In the genomic region with DNA sequence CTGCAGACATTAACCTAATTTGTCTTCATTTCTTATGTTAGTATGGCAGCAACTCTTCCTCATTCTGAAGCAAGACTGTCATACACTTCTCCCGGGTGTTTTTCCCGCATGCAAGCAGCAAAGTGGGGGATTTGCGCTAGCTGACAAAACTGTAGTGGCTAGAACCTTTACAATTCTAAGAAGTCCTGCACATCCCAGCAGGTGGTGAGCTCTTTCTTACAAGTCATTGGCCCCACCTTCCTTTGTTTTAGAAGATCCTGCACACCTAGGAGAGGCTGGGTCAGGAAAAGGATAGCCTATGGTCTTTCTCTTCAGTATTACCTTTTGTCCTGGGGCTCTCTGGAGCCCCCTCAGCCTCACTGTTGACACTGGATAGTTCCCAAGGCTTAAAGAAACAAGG, we compare ENCODE assay signal across 6 mouse cellular contexts.
"Had no signal": no experiment of that assay in that cellular context is flagged by ENCODE, and none has a peak within 500 bp of the region (broad histone marks: within the 10 kb centered on the region; RNA-seq: fewer than 3 reads in every experiment).

No protein-coding gene starts in this region.

- DNase-seq: liver, embryonic 13.5 days had no signal

- H3K4me3 ChIP-seq: kidney, embryonic 15.5 days; left cerebral cortex, adult 2 months; liver, embryonic 13.5 days; neural tube, embryonic 12.5 days; neural tube, embryonic 15.5 days had no signal

- H3K27ac ChIP-seq: kidney, embryonic 15.5 days; left cerebral cortex, adult 2 months; liver, embryonic 13.5 days; neural tube, embryonic 12.5 days; neural tube, embryonic 15.5 days had no signal

- H3K9ac ChIP-seq: kidney, embryonic 15.5 days; liver, embryonic 13.5 days; neural tube, embryonic 12.5 days; neural tube, embryonic 15.5 days had no signal

- H3K27me3 ChIP-seq: liver, embryonic 13.5 days; neural tube, embryonic 12.5 days; neural tube, embryonic 15.5 days had no signal

- H3K4me2 ChIP-seq: kidney, embryonic 15.5 days; liver, embryonic 13.5 days; midbrain, embryonic 11.5 days; neural tube, embryonic 12.5 days; neural tube, embryonic 15.5 days had no signal

- H3K9me3 ChIP-seq: kidney, embryonic 15.5 days; liver, embryonic 13.5 days; neural tube, embryonic 12.5 days; neural tube, embryonic 15.5 days had no signal

- H3K4me1 ChIP-seq: neural tube, embryonic 12.5 days had no signal

- H3K36me3 ChIP-seq: kidney, embryonic 15.5 days; liver, embryonic 13.5 days; neural tube, embryonic 12.5 days; neural tube, embryonic 15.5 days had no signal
